Mouse (Mus musculus) intestine, embryonic 16.5 days (tissue): Measurements from ENCODE around the gene Cdk11b. TPM values are rescaled to one million over a fixed set of nuclear protein-coding genes. Genes with fewer than 3 reads are reported as not detected.

ENCODE experiments used
- ATAC-seq: fragments of 200-750 bp; cut with Nextera tagmentation; 2 replicates; pipeline ENCODE4 v1.8.0; 2017; ENCODE audit warnings: moderate TSS enrichment, moderate library complexity
- H3K27ac ChIP-seq: fragments of 300-500 bp; sonication (generic); 2 replicates; pipeline ENCODE4 v1.5.1; 2014; ENCODE audit warnings: mild to moderate bottlenecking, low read length
- H3K27me3 ChIP-seq: fragments of 300-500 bp; sonication (generic); replicated peaks from 2 replicates; pipeline ENCODE4 v1.6.1; 2014; ENCODE audit warnings: low read length, control low read depth, mixed read lengths; ENCODE audit not compliant: control insufficient read depth, insufficient read depth
- H3K36me3 ChIP-seq: fragments of 300-500 bp; sonication (generic); 2 replicates; pipeline ENCODE4 v1.6.1; 2014; ENCODE audit warnings: low read length, control low read depth; ENCODE audit not compliant: control insufficient read depth, insufficient read depth
- H3K4me1 ChIP-seq: fragments of 300-500 bp; sonication (generic); 2 replicates; pipeline ENCODE4 v1.6.1; 2014; ENCODE audit warnings: low read length, control low read depth, mixed read lengths; ENCODE audit not compliant: control insufficient read depth, insufficient read depth
- H3K4me2 ChIP-seq: fragments of 300-500 bp; sonication (generic); 2 replicates; pipeline ENCODE4 v1.6.1; 2014; ENCODE audit warnings: low read depth, low read length, control low read depth
- H3K4me3 ChIP-seq: fragments of 300-500 bp; sonication (generic); 2 replicates; pipeline ENCODE4 v1.5.1; 2014; ENCODE audit warnings: mild to moderate bottlenecking, low read length
- H3K9ac ChIP-seq: fragments of 300-500 bp; sonication (generic); 2 replicates; pipeline ENCODE4 v1.6.1; 2014; ENCODE audit warnings: low read depth, low read length
- H3K9me3 ChIP-seq: fragments of 300-500 bp; sonication (generic); 2 replicates; pipeline ENCODE4 v1.6.1; 2016; ENCODE audit warnings: low read length, control low read depth; ENCODE audit not compliant: control insufficient read depth
- WGBS: fragments of 180-500 bp; shearing (Covaris S2); extraction: QIAGEN DNeasy Blood & Tissue Kit; methylation state at CpG from one replicate; pipeline ENCODE4 v1.1.7; 2014; 5-methylcytosine and 5-hydroxymethylcytosine counted together
- polyA plus RNA-seq: library from polyadenylated mRNA; unstranded; fragments of >200 nt; fragmentation: Nextera tagmentation; extraction: Ambion mirVana; gene quantifications from 2 replicates; pipeline ENCODE4 v1.2.1, GENCODE M21; 2015

Cdk11b gene
- polyA plus RNA-seq, result 48.4 and 49.8 TPM in 2 replicates

DNA sequence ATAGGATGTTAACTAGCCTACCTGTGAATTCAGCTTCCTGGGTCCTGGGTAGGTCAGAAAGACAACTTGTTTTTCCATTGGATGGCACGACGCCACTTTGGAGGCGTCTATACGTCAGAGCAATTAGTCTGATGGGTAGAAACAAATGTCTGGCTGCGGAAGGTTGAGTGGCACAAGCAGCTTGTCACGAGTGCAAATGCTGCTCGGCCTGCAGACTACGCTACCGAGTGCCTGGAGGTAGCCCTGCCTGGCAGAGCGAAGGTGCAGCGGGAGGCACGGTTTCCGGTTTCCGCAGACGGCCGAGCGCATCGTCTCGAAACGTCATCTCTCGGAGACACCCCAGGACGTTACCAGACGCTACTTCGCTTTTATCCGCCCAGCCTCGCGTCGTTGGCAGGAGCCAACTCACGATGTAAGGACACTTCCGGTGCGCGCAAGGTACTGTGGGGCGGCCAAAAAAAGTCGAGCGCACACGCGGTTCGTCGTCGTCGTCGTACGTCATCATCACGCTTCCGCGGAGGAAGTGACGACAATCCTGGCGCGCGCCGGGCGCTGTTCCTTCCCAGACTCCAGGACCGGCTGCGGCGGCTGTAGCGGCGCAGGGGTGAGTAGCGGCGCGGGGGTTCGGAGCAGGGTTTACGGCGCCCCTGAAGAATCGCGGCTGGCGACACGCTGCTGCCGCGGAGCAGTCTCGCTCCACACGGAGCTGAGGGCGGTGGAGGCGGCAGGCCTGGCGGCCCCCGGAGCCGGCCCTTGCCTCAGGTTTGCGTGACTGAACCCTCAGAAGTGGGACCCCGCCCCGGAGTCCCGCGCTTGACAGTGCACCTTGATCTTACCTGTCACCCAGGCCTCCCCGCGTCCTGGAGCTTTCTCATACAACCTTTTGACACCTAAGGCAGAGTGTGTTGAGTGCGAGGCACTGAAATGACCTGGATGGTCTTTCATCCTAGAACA lies at the start of gene Cdk11b:
TSS of gene Cdk11b (plus strand) at position 517 of the 954 bp plus-strand sequence.
- H3K36me3 ChIP-seq, result 0 out of 2 replicates have a peak, but pooled peaks cover 3% of the 10 kb centered on the region
- under 1% methylated on average over 84 of the region's 84 CpGs for WGBS
- peak; percentile 100 for ATAC-seq

DNA sequence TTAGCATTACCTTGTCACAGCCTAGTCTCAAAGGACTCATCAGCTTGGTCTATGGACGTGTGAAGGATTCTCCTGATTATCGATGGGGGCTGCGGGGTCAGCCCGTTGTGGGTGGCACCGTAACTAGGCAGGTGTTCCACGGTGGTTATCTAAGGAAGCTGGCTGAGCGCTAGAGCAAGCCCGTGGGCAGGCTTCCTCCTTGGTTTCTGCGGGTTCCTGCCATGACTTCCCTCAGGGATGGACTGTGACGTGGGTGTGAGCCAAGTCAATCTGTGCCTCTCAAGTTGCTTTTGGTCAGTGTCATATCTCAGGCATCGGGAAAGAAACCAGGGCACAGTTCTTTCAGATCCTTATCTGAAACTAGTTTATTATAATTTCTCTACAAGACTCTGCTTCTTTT lies 49.7 kb upstream of the Cdk11b start:
- WGBS, result 79% methylated on average over 11 of the region's 11 CpGs
- Histone ChIP-seq H3K9me3 (no peaks in the 10 kb centered on the region), H3K4me1 (peaks cover 11% of the 10 kb centered on the region), H3K27ac (no peak overlapping the region), H3K27me3 (no peaks in the 10 kb centered on the region), H3K4me3 (no peak overlapping the region), H3K36me3 (no peaks in the 10 kb centered on the region; the same call in 1 of the 2 replicates), H3K4me2 (no peak overlapping the region), H3K9ac (no peak overlapping the region)
- no peak for ATAC-seq

More for the DNA sequence above, at the start of gene Cdk11b:
- H3K4me2 ChIP-seq, result peak within 1 kb of the TSS; percentile 83
- H3K27ac ChIP-seq, result peak within 1 kb of the TSS; percentile 94
- H3K27me3 ChIP-seq, result no peaks in the 10 kb centered on the region
- no peaks in the 10 kb centered on the region for H3K9me3 ChIP-seq
- H3K4me1 ChIP-seq, result peaks cover 6% of the 10 kb centered on the region
- H3K4me3 ChIP-seq, result peak within 1 kb of the TSS; percentile 98
- peak within 1 kb of the TSS; percentile 90 for H3K9ac ChIP-seq

DNA sequence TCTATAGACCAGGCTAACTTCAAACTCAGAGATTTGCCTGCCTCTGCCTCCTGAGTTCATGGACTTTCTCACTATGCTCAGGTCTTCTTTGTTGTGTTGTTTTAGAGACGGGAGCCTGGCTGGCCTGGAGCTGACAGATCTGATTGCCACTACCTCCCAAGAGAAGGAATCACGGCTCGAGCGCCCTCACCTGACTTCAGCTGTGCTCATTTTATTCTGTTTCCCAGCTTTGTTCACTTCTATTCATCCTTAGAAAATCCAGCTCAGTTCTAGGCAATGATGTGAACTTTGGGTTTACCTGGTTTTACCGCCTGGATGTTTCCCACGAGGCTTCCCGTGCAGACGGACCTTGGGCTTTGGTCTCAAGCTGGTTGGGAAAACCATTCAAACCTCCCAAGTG lies 49.1 kb upstream of the Cdk11b start:
- no peaks in the 10 kb centered on the region; the same call in 1 of the 2 replicates for H3K36me3 ChIP-seq
- no peaks in the 10 kb centered on the region for H3K27me3 ChIP-seq
- no peaks in the 10 kb centered on the region for H3K9me3 ChIP-seq
- peaks cover 9% of the 10 kb centered on the region for H3K4me1 ChIP-seq
- ATAC-seq, result no peak
- WGBS, result 86% methylated on average over 8 of the region's 8 CpGs
- no peak overlapping the region for H3K4me2 ChIP-seq
- H3K4me3 ChIP-seq, result no peak overlapping the region
- H3K27ac ChIP-seq, result no peak overlapping the region
- no peak overlapping the region for H3K9ac ChIP-seq

DNA sequence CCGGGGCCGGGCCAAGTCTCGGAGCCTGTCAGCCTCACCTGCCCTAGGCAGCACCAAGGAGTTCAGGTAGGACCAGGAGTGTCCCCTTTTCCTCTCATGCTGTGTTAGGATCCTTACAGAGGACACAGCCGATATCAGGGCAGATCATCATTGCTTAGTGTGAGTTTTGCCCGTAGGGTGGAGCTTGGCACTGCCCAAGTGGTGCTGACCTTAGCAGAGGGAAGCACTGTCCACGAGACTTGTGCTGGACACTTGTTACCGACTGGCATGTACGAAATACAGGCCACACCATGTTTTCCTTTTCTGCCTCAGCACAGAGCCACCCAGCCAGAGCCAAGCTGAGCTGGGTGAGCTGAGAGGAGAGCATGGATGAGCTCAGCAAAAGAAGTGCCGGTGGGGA lies 47.5 kb upstream of the Cdk11b start:
- no peaks in the 10 kb centered on the region for H3K9me3 ChIP-seq
- WGBS, result 90% methylated on average over 9 of the region's 9 CpGs
- H3K27ac ChIP-seq, result no peak overlapping the region
- H3K4me2 ChIP-seq, result no peak overlapping the region
- no peaks in the 10 kb centered on the region for H3K27me3 ChIP-seq
- no peak overlapping the region for H3K9ac ChIP-seq
- no peak for ATAC-seq
- H3K4me3 ChIP-seq, result no peak overlapping the region
- H3K36me3 ChIP-seq, result peaks cover 1% of the 10 kb centered on the region; the same call in 1 of the 2 replicates
- peaks cover 5% of the 10 kb centered on the region; the same call in 1 of the 2 replicates for H3K4me1 ChIP-seq

DNA sequence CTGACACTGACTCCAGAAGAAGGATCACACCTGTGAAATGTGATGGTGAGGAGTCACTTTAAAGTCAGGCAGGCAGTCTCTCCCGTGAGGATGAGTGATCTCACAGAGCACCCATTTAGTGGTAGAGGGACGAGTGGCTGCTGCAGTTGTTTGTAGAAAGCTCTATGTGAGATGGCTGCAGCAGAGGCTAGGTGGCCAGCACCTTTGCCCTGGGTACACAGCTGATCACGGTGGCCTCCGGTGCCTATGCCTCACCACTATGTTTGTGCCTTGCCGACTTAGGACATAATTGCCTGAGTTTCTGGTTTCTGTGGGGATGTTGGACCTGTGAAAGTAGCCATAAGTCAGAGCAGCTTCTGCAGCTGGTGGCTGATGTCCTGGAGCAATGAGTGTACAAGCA lies 46.9 kb upstream of the Cdk11b start:
- Histone ChIP-seq H3K4me2 (no peak overlapping the region), H3K9ac (no peak overlapping the region), H3K27me3 (no peaks in the 10 kb centered on the region), H3K36me3 (peaks cover 3% of the 10 kb centered on the region; the same call in 1 of the 2 replicates), H3K27ac (no peak overlapping the region), H3K9me3 (no peaks in the 10 kb centered on the region), H3K4me1 (peaks cover 3% of the 10 kb centered on the region; the same call in 1 of the 2 replicates), H3K4me3 (no peak overlapping the region)
- WGBS, result 76% methylated on average over 5 of the region's 5 CpGs
- no peak for ATAC-seq

DNA sequence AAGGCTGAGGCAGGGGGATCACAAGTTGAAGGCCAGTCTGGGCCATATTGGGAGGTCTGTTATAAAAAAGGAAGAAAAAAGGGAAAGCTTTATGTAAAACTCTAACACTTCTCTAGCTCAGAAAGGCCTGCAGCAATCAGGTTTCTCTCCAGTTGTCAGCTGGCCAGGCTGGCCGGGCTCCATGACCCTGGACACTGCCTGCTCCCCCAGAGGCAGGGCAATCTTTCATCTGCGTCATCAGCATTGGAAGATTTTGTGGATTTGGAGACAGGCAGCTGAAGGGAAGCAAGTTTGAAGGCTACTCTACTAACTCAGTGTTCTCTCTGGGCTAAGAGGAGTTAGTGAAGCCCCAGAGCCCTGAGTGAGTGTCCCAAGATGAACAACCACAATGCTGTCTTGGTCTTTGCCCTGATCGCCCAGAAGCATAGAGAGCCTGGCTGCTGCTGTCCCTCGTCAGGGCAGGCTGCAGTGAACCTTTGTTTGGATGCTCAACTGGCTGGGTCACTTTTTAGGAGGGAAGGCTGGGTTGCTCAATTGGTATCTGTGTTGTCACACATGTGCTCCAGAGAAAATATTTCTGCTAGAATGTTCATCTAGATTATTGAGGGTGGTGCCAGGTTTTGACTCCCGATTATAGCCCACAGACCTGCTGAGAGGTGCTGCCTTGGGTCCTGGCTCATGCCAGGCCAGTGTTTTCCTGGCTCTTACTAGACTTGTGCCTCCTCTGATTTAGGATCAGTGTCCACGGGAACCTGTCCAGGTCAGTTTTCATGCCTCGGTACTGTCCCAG lies 46.1 kb upstream of the Cdk11b start:
- no peak overlapping the region for H3K27ac ChIP-seq
- no peak overlapping the region for H3K9ac ChIP-seq
- H3K4me1 ChIP-seq, result peaks cover 2% of the 10 kb centered on the region; the same call in 1 of the 2 replicates
- 83% methylated on average over 7 of the region's 7 CpGs for WGBS
- no peak overlapping the region for H3K4me2 ChIP-seq
- peaks cover 3% of the 10 kb centered on the region; the same call in 1 of the 2 replicates for H3K36me3 ChIP-seq
- H3K27me3 ChIP-seq, result no peaks in the 10 kb centered on the region
- no peaks in the 10 kb centered on the region for H3K9me3 ChIP-seq
- no peak for ATAC-seq
- H3K4me3 ChIP-seq, result no peak overlapping the region

DNA sequence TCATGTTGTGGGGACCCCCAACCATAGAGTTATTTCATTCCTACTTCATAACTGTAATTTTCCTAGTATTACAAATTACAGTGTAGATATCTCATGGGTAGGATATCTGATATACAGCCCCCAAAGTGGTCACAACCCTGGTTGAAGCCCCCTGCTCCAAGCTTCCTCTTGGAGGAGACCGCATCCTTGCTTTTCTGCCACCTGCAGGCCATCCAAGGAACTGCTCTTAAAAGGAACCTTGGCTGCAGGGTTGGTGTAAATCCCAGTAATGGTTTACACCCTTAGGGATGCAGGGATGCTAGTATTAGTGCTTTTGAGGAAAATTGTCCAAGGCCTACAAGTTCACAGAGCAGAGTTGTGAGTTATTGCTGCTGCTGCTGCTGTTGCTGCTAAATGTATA lies 44.2 kb upstream of the Cdk11b start:
- Histone ChIP-seq H3K4me1 (no peaks in the 10 kb centered on the region), H3K9me3 (no peaks in the 10 kb centered on the region), H3K36me3 (peaks cover 9% of the 10 kb centered on the region; the same call in 1 of the 2 replicates), H3K4me3 (no peak overlapping the region), H3K9ac (no peak overlapping the region), H3K27me3 (no peaks in the 10 kb centered on the region), H3K4me2 (no peak overlapping the region), H3K27ac (no peak overlapping the region)
- ATAC-seq, result no peak
- 31% methylated on average over 1 of the region's 1 CpGs for WGBS

DNA sequence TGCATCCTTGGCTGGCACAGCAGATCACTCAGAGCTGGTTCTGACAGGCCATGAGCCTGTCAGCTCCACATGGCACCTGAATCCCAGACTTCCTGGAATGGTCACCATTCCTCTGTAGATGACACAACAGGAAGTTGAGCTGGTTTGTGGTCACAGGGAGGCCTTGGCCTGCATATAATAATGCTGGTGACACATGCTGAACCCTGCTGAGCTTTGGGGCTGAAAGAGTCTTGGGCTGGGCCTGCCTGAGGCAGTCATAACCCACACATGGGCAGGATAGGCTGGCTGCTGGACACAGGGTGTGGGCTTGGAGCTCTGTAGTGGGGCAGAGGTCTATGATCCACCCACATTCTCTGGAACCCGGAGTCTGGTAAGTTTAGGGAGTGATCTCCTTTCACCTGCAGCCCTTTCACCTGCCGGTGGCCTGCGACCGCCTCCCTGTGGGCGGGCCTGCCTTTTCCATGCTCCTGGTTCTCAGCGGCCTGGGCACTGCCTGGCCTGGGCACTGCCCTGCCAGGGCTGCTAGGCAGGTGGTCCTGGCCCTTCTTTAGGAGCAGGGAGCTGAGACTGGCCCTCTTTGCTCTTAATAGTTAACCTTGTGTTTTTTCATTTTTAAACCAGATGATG lies 42.3 kb upstream of the Cdk11b start:
- H3K4me3 ChIP-seq, result no peak overlapping the region
- H3K27ac ChIP-seq, result no peak overlapping the region
- no peaks in the 10 kb centered on the region for H3K4me1 ChIP-seq
- H3K27me3 ChIP-seq, result no peaks in the 10 kb centered on the region
- H3K9ac ChIP-seq, result no peak overlapping the region
- H3K36me3 ChIP-seq, result peaks cover 19% of the 10 kb centered on the region
- no peaks in the 10 kb centered on the region for H3K9me3 ChIP-seq
- peak; percentile 38; the same call in 1 of the 2 replicates for ATAC-seq
- 90% methylated on average over 6 of the region's 6 CpGs for WGBS
- H3K4me2 ChIP-seq, result no peak overlapping the region

DNA sequence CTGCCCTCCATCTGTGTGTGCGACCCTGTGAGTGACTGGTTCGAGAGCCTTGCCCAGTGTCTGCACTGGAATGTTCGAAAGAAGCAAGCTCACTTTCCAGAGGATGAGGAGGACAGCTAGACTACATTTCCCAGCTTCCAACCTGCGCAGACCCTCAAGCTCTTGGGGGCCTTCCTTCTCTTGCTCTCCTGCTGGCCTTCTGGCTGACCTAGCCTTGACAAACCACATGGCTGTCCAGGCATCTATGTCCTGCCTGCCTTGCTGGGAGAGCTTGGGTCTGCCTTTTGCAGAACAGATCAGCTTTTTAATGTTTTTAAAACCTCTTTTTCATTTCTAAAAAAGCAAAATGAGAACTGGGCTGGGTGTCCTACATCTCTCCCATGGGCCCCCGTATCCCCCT lies 35.3 kb upstream of the Cdk11b start:
- 88% methylated on average over 5 of the region's 5 CpGs for WGBS
- no peak overlapping the region for H3K27ac ChIP-seq
- H3K36me3 ChIP-seq, result peaks cover 14% of the 10 kb centered on the region
- H3K9ac ChIP-seq, result no peak overlapping the region
- no peak overlapping the region for H3K4me2 ChIP-seq
- H3K4me3 ChIP-seq, result no peak overlapping the region
- no peaks in the 10 kb centered on the region for H3K27me3 ChIP-seq
- H3K9me3 ChIP-seq, result no peaks in the 10 kb centered on the region
- ATAC-seq, result no peak
- no peaks in the 10 kb centered on the region for H3K4me1 ChIP-seq
